In the genomic region with DNA sequence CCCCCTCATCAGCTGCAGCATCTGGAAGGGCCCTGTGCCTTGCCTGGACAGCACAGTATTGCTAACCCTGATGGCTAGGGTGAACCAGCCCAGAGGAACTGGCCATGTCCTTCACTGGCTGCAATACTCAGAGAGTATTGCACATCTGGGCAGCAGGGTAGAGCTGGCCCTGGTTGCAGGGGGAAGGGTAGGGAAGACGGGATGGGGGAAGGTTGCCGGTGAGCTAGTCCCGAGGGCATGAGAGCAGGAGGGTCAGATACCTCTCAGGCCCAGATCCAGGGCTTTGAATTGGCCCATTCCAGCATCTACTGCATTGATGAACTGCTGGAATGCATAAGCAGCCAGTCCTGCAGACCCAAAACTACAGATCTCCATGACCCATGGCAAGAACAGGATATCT, we compare ENCODE assay signal across 13 mouse cellular contexts.
"Had no signal": no experiment of that assay in that cellular context is flagged by ENCODE, and none has a peak within 500 bp of the region (broad histone marks: within the 10 kb centered on the region; RNA-seq: fewer than 3 reads in every experiment).

No protein-coding gene starts in this region.

- DNase-seq: kidney, postnatal 14 days; kidney, postnatal 4 days; left cerebral cortex, postnatal 4 days; liver; lung, adult 18-20 months; lung, postnatal 10 days; lung, postnatal 36 days; right cerebral cortex, adult 18-20 months; right cerebral cortex, postnatal 14 days; right cerebral cortex, postnatal 4 days; thymus, adult 2 months; thymus, postnatal 14 days; thymus, postnatal 4 days had no signal
